Mouse (Mus musculus) inflammation-experienced regulatory T-cells, adult 6 months (primary cell): ENCODE data around the gene 4930503B20Rik. TPM values are rescaled to one million over a fixed set of nuclear protein-coding genes. Genes with fewer than 3 reads are reported as not detected.

Source experiments
- ATAC-seq: one replicate; pipeline ENCODE4 v1.8.0; 2017
- polyA plus RNA-seq, 3 experiments: library from polyadenylated mRNA; unstranded; fragments of 100-300 nt; shearing (Covaris generic); gene quantifications; one replicate each; pipeline ENCODE4 v1.2.1; 2017

4930503B20Rik gene
- polyA plus RNA-seq, 3 experiments from 2014 or later: not detected

GRCm38 (mm10) chr3:146596387-146596786 lies 54.7 kb downstream of the 4930503B20Rik start:
- ATAC-seq: no peak

GRCm38 (mm10) chr3:146595440-146595839 lies 55.7 kb downstream of the 4930503B20Rik start:
- no peak for ATAC-seq

Other genes starting within 250 kb of the 4930503B20Rik start
- gene Ssx2ip, start 246.7 kb downstream of the 4930503B20Rik start, polyA plus RNA-seq: 1 to 10 TPM in 2 of 3 experiments, under 1 TPM in 1; 0.91 to 1.3 (median 1.1) TPM
- gene Ctbs, start 201.5 kb downstream of the 4930503B20Rik start, polyA plus RNA-seq: 10 to 100 TPM in 1 of 3 experiments, 1 to 10 TPM in 2; 5.9 to 10.2 (median 7.2) TPM
- gene Spata1, start 151.6 kb downstream of the 4930503B20Rik start, polyA plus RNA-seq: 10 to 100 TPM in 1 of 3 experiments, 1 to 10 TPM in 2; 7.9 to 10.4 (median 9.6) TPM
- 100 to 1,000 TPM; 359 to 368 (median 360) TPM for gene Gng5, start 151.5 kb downstream of the 4930503B20Rik start, polyA plus RNA-seq
- gene Rpf1, start 129.9 kb downstream of the 4930503B20Rik start, polyA plus RNA-seq: 10 to 100 TPM; 47.4 to 53.6 (median 50.6) TPM
- gene Uox, start 80.9 kb downstream of the 4930503B20Rik start, polyA plus RNA-seq: under 1 TPM in 1 of 3 experiments, not detected in 2; 0.13 TPM
- not detected for gene Dnase2b, start 35.7 kb downstream of the 4930503B20Rik start, polyA plus RNA-seq
- under 1 TPM in 1 of 3 experiments, not detected in 2; 0.78 TPM for gene Samd13, start 34.3 kb upstream of the 4930503B20Rik start, polyA plus RNA-seq
- 100 to 1,000 TPM; 115 to 151 (median 125) TPM for gene Prkacb, start 161.7 kb upstream of the 4930503B20Rik start, polyA plus RNA-seq
- gene Ttll7, start 201.1 kb upstream of the 4930503B20Rik start, polyA plus RNA-seq: not detected